Mouse (Mus musculus) liver, adult 2 months (tissue): ENCODE measurements around the gene Selenos. TPM values are rescaled to one million over a fixed set of nuclear protein-coding genes. Genes with fewer than 3 reads are reported as not detected.

Experiments
- DNase-seq: peaks from one replicate; pipeline ENCODE4 v3.0.0-alpha.2; 2011; ENCODE audit warnings: low read depth, low spot score; ENCODE audit errors: extremely low read depth
- H3K27ac ChIP-seq: fragments of 200-500 bp; replicated peaks from 2 replicates; pipeline ENCODE4 v1.5.1; 2012; ENCODE audit warnings: low read depth, mild to moderate bottlenecking, control low read depth, inconsistent platforms, low read length; ENCODE audit not compliant: insufficient read depth
- H3K27me3 ChIP-seq: fragments of 200-500 bp; 2 replicates; pipeline ENCODE4 v1.6.1; 2012; ENCODE audit warnings: mild to moderate bottlenecking, moderate library complexity, low read length, inconsistent platforms; ENCODE audit not compliant: control insufficient read depth, insufficient read depth
- H3K36me3 ChIP-seq: fragments of 200-500 bp; 2 replicates; pipeline ENCODE4 v1.6.1; 2012; ENCODE audit warnings: low read length, inconsistent platforms; ENCODE audit not compliant: control insufficient read depth, insufficient read depth
- H3K4me1 ChIP-seq: fragments of 200-500 bp; 2 replicates; pipeline ENCODE4 v1.6.1; 2011; ENCODE audit warnings: low read length; ENCODE audit not compliant: control insufficient read depth, insufficient read depth
- H3K4me3 ChIP-seq: fragments of 200-500 bp; 2 replicates; pipeline ENCODE4 v1.5.1; 2011; ENCODE audit warnings: low read depth, mild to moderate bottlenecking, control low read depth, low read length, moderate library complexity; ENCODE audit not compliant: insufficient read depth
- H3K79me2 ChIP-seq: fragments of 200-500 bp; 2 replicates; pipeline ENCODE4 v1.6.1; 2012; ENCODE audit warnings: inconsistent platforms, mild to moderate bottlenecking, low read length, moderate library complexity; ENCODE audit not compliant: control insufficient read depth, insufficient read depth
- H3K9ac ChIP-seq: fragments of 200-500 bp; 2 replicates; pipeline ENCODE4 v1.6.1; 2012; ENCODE audit warnings: low read depth, mild to moderate bottlenecking, control low read depth, inconsistent platforms, low read length
- CTCF ChIP-seq: fragments of 200-500 bp; IDR thresholded peaks from 2 replicates; pipeline ENCODE4 v1.5.1; 2011; ENCODE audit warnings: low read depth, low read length, control low read depth
- POLR2A ChIP-seq: fragments of 200-500 bp; IDR thresholded peaks from 2 replicates; pipeline ENCODE4 v1.6.1; 2011; ENCODE audit warnings: low read length, control low read depth; ENCODE audit not compliant: insufficient read depth; ENCODE audit errors: extremely low read depth
- WGBS: fragments of 180-500 bp; shearing (Covaris S2); methylation state at CpG from one replicate; pipeline ENCODE4 v1.1.7; 2018; 5-methylcytosine and 5-hydroxymethylcytosine counted together
- polyA plus RNA-seq: library from polyadenylated mRNA; depleted of rRNA; stranded (reverse); fragments of >200 nt; gene quantifications from 2 replicates; pipeline ENCODE4 v1.2.3, GENCODE M21; 2012
- total RNA-seq: library from RNA; depleted of rRNA; stranded (reverse); fragments of >200 nt; gene quantifications from 2 replicates; pipeline ENCODE4 v1.2.3, GENCODE M21; 2014

Gene Selenos
- total and polyA plus RNA-seq, 2 experiments, result 68.9 to 164 TPM

DNA sequence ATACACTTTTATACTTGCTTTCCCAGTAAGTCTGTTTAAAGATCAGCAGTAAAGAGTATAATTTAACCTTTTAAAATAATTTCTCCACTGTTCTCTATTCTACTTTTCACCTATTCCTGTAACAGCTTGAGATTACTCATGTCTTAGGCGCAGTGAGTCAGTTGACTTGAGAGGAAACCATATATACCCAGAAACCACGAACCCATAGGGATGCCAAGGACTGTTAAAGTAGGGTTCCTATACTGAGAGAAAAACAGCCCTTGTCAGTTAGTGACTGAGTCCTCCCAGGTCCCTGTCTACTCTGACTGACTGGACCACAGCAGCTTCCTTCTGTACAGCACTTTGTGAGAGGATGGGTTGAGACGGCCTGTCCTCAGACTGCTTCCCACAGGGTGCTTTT is 38.6 kb downstream of the Selenos start:
- no peak for TF ChIP-seq CTCF
- TF ChIP-seq POLR2A, result no peak
- Histone ChIP-seq H3K4me1 (no peaks in the 10 kb centered on the region; the same call in 1 of the 2 replicates), H3K36me3 (no peaks in the 10 kb centered on the region), H3K4me3 (no peak overlapping the region), H3K27me3 (no peaks in the 10 kb centered on the region), H3K27ac (no peak overlapping the region), H3K79me2 (peaks cover 9% of the 10 kb centered on the region; the same call in 1 of the 2 replicates), H3K9ac (no peak overlapping the region)
- no peak for DNase-seq
- 87% methylated on average over 3 of the region's 3 CpGs for WGBS

DNA sequence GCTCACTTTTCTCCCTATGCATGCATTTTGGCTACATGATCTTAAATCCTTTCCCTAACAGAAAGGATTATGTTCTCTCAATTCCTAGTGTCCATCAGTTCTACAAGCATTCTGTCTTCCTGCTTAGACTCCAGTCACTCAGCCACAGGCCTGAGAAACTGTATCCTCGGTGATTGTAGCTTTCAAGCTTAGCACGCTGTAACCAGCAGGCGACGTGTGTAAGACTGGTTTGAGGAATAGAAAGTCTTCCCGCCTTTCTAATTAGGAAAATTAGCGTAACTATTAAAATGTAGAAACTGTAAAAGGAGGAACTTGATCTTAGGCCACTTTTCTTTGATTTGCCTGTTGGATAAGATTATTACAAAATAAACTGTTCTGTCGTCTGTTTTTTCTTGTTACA is 39.3 kb downstream of the Selenos start:
- Histone ChIP-seq H3K27ac (no peak overlapping the region), H3K4me3 (no peak overlapping the region), H3K4me1 (no peaks in the 10 kb centered on the region; the same call in 1 of the 2 replicates), H3K27me3 (no peaks in the 10 kb centered on the region), H3K79me2 (peaks cover 9% of the 10 kb centered on the region; the same call in 1 of the 2 replicates), H3K9ac (no peak overlapping the region), H3K36me3 (no peaks in the 10 kb centered on the region)
- WGBS, result 82% methylated on average over 7 of the region's 7 CpGs
- TF ChIP-seq CTCF, result no peak
- TF ChIP-seq POLR2A, result no peak
- DNase-seq, result no peak

DNA sequence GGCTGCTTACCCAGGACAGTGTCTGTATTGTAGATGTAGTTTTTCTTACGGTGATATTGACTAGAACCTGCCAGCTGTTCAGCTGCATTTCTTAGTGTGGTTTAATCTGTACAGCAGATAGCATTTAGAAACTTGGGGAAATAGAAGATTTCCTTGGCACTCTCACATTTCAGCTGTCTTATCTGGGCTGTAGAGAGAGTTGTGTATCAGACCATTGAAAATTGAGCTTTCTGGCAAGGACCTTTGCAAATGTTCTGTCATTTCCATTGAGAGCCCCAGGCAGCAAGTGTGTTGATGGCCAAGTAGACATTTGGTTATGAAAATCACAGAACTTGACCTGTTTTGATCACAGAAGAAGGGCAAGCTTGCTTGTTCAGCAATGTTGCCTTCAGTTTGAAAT is 40.7 kb downstream of the Selenos start:
- Histone ChIP-seq H3K36me3 (no peaks in the 10 kb centered on the region), H3K4me3 (no peak overlapping the region), H3K79me2 (peaks cover 5% of the 10 kb centered on the region; the same call in 1 of the 2 replicates), H3K4me1 (no peaks in the 10 kb centered on the region; the same call in 1 of the 2 replicates), H3K9ac (no peak overlapping the region), H3K27ac (no peak overlapping the region), H3K27me3 (no peaks in the 10 kb centered on the region)
- 74% methylated on average over 1 of the region's 1 CpGs for WGBS
- DNase-seq, result no peak
- no peak for TF ChIP-seq CTCF
- no peak for TF ChIP-seq POLR2A

DNA sequence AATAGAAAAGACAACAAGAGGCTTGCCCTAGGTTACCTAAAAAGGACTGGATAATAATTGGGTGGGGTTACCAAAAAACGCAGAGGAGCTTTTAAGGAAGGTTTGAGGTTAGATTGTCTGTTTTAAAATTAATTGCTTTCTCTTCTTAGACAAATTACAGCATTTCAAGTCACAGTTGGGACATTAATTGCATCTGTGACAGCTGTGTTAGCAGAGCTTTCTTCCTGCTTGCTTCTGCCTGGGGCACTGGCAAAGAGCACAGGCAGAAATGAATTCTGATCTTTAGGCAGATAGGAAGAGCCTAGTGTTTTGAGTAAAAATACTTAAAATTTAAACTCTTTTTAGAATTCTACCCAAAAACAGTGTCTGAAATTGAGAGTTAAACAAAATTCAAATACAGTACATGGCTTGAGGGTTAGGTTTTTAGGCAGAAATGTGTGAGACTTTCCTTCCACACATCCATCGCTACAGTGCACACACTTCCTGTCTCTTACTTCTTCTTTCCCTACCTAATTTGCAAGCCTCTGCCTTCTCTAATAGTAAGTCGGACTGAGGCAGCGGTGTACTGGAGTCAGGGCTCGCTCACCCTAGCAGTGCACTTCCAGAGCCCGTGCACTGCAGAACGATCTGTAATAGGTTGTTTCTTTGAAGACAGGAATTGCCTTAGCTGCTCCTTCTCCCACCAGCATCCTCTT is 41.4 kb downstream of the Selenos start:
- no peak for DNase-seq
- 85% methylated on average over 7 of the region's 7 CpGs for WGBS

DNA sequence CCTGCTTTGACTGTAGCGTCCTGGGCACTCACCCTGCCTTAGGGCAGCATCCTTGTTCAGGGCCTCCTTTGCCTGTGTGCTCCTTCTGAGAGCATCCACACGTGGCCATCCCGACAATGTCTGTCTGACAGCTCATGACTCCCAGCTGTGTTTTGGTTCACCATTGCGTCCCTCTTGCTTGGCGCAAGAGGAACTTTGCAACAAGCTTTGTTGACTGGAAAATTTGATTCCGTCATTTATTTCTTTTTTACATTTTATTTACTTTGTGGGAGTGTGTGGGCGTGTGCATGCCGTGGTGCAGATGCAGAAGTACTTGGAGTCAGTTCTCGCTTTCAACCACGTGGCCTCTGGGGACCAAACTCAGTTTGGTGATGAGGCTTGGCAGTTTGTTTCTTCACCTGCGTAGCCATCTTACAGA is 45.1 kb downstream of the Selenos start:
- WGBS, result 81% methylated on average over 11 of the region's 11 CpGs
- TF ChIP-seq CTCF, result no peak
- TF ChIP-seq POLR2A, result no peak
- no peaks in the 10 kb centered on the region; the same call in 1 of the 2 replicates for H3K79me2 ChIP-seq
- H3K4me3 ChIP-seq, result no peak overlapping the region
- no peak overlapping the region for H3K9ac ChIP-seq
- no peaks in the 10 kb centered on the region for H3K36me3 ChIP-seq
- H3K27me3 ChIP-seq, result no peaks in the 10 kb centered on the region
- no peaks in the 10 kb centered on the region for H3K4me1 ChIP-seq
- H3K27ac ChIP-seq, result no peak overlapping the region
- peak; percentile 21 for DNase-seq

More for the DNA sequence above, 41.4 kb downstream of the Selenos start:
- no peaks in the 10 kb centered on the region for H3K36me3 ChIP-seq
- H3K79me2 ChIP-seq, result peaks cover 5% of the 10 kb centered on the region; the same call in 1 of the 2 replicates
- no peaks in the 10 kb centered on the region; the same call in 1 of the 2 replicates for H3K4me1 ChIP-seq
- TF ChIP-seq CTCF (no peak), POLR2A (no peak)
- no peak overlapping the region for H3K9ac ChIP-seq
- H3K4me3 ChIP-seq, result no peak overlapping the region
- no peak overlapping the region for H3K27ac ChIP-seq
- no peaks in the 10 kb centered on the region for H3K27me3 ChIP-seq

DNA sequence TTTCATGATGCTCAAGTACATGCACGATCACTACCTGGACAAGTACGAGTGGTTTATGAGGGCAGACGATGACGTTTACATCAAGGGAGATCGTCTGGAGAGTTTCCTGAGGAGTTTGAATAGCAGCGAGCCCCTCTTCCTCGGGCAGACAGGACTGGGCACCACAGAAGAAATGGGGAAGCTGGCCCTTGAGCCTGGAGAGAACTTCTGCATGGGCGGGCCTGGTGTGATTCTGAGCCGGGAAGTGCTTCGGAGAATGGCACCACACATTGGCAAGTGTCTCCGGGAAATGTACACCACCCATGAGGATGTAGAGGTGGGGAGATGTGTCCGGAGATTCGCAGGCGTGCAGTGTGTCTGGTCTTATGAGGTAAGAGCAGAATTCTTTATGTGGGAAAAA is 45.9 kb downstream of the Selenos start:
- no peak overlapping the region for H3K27ac ChIP-seq
- no peaks in the 10 kb centered on the region for H3K27me3 ChIP-seq
- no peaks in the 10 kb centered on the region; the same call in 1 of the 2 replicates for H3K79me2 ChIP-seq
- no peak overlapping the region for H3K4me3 ChIP-seq
- H3K36me3 ChIP-seq, result no peaks in the 10 kb centered on the region
- no peak for TF ChIP-seq CTCF
- DNase-seq, result no peak
- no peaks in the 10 kb centered on the region for H3K4me1 ChIP-seq
- H3K9ac ChIP-seq, result no peak overlapping the region
- WGBS, result 87% methylated on average over 14 of the region's 14 CpGs
